Mouse (Mus musculus): ENCODE results near the gene Btg2.
A peak's percentile ranks its signal among the peaks of the same experiment; 100 is the strongest.

DNA sequence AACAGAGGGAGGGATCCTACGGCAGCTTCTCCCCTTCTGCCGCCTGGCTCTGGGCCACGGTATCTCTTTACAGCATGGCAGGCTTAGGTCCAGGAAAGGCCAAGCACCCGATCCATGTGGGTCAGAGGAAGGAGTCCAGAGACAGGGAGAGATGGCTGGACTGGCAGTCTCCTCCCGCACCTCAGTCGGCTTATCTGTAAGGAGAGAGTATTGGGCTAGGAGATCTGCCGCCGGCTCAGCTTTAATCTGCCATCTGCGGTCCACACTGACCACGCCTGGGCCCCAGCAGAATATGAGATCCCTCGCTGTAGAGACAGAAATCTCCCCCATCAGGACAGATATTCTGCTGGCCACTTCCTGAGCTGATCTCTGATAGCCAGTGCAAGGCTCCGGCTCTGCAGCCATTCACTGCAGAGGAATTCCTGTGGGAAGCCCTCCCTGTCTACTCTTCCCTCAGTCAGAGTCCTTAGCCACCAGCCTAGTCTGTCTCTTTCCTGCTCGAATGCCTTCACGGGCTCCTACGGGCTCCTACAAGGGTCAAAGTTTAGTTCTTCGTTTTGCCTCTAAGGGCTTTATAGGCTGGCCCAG, 8.0 kb upstream of the Btg2 start:
- no peak for TF ChIP-seq CTCF (IDR thresholded peaks at IDR 0.05)
- 0 out of 2 replicates have a peak, but pooled peaks have one; percentile 31 for TF ChIP-seq POLR2A (IDR thresholded peaks at IDR 0.05; ENCODE audit: insufficient read depth, low read depth, low read length)
- 0 out of 2 replicates have a peak, but pooled peaks have one; percentile 29 for TF ChIP-seq EP300 (IDR thresholded peaks at IDR 0.05; ENCODE audit: insufficient read depth, low read depth, low read length)
